ENCODE assay signal across 9 mouse cellular contexts in the genomic region with DNA sequence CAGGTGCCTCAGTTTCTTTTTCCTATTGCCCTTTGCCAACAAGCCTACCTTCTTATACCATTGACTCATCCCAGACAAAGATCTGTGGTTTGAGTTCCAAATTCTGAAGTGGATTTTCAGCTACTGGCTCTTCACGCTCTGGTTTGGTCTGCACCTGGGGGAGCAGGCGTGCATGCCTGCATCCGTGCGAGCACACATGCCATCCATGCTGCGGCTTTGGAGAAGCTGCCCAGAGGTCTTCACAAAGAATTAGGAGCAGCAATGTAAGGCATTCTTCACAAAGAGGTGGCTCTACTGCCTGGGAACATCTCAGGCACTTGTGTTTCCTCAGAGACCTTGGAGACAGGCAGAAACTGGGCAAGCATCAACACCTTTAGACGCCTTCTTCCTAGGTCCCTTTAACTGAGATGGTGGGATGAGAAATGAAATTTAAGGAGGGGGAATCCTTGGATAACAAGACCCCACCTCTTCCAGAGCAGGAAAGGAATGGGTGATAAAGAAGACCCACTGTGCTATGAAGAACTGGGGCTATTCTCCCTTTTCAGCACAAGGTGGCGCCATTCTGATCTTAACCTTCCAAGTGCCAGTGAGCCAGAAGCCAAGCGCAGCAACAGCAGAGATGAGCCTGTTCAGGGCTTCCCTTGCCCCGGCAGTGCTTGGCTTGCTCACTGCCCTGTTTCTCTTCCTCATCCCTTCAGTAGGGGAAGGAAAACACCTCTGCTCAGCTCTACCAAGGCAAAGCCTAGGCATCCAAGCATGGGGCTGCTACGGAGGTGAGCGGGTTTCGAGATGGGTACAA.
DNase-seq lines count a peak whose midpoint lies in the region; ATAC-seq and TF ChIP-seq lines count a peak whose summit lies in the region.
"Had no signal": no experiment of that assay in that cellular context is flagged by ENCODE, and none has a peak within 500 bp of the region (broad histone marks: within the 10 kb centered on the region; RNA-seq: fewer than 3 reads in every experiment).

No protein-coding gene starts in this region.

- peaks cover 5% of the 10 kb centered on the region; the same call in 1 of the 2 replicates for H3K4me1 ChIP-seq in intestine, postnatal 0 days (replicated peaks; ENCODE audit: control insufficient read depth, insufficient read depth, low read length)
- H3K4me1 ChIP-seq in intestine, embryonic 16.5 days (ENCODE audit: control insufficient read depth, insufficient read depth, low read length), result peaks cover 15% of the 10 kb centered on the region
- peaks cover 38% of the 10 kb centered on the region for H3K4me1 ChIP-seq in embryonic facial prominence, embryonic 10.5 days
- peaks cover 29% of the 10 kb centered on the region for H3K4me1 ChIP-seq in heart, embryonic 12.5 days (replicated peaks)

- no peaks in the 10 kb centered on the region for H3K9me3 ChIP-seq in intestine, postnatal 0 days (ENCODE audit: control insufficient read depth)
- no peaks in the 10 kb centered on the region for H3K9me3 ChIP-seq in intestine, embryonic 16.5 days (ENCODE audit: control insufficient read depth, low read length)
- no peaks in the 10 kb centered on the region for H3K9me3 ChIP-seq in embryonic facial prominence, embryonic 10.5 days
- H3K9me3 ChIP-seq in heart, embryonic 12.5 days (replicated peaks), result no peaks in the 10 kb centered on the region
- H3K9me3 ChIP-seq: megakaryocyte, embryonic 14.5 days had no signal

- H3K36me3 ChIP-seq in intestine, postnatal 0 days (ENCODE audit: control insufficient read depth, insufficient read depth), result peaks cover 16% of the 10 kb centered on the region; the same call in 1 of the 2 replicates
- no peaks in the 10 kb centered on the region for H3K36me3 ChIP-seq in intestine, embryonic 16.5 days (ENCODE audit: control insufficient read depth, insufficient read depth, low read length)
- H3K36me3 ChIP-seq in embryonic facial prominence, embryonic 10.5 days (replicated peaks), result peaks cover 16% of the 10 kb centered on the region
- H3K36me3 ChIP-seq in heart, embryonic 12.5 days, result peaks cover 14% of the 10 kb centered on the region; the same call in 1 of the 2 replicates

- H3K4me2 ChIP-seq in intestine, postnatal 0 days (replicated peaks; ENCODE audit: low read depth), result no peak overlapping the region
- H3K4me2 ChIP-seq in intestine, embryonic 16.5 days (ENCODE audit: low read depth, low read length), result no peak overlapping the region
- no peak overlapping the region for H3K4me2 ChIP-seq in heart, embryonic 12.5 days

- no peak overlapping the region for H3K4me3 ChIP-seq in intestine, postnatal 0 days (ENCODE audit: low read depth, low read length)
- no peak overlapping the region for H3K4me3 ChIP-seq in intestine, embryonic 16.5 days (ENCODE audit: low read length)
- H3K4me3 ChIP-seq in embryonic facial prominence, embryonic 10.5 days, result no peak overlapping the region
- no peak overlapping the region for H3K4me3 ChIP-seq in heart, embryonic 12.5 days
- no peak overlapping the region for H3K4me3 ChIP-seq in layer of hippocampus, adult 2 months
- H3K4me3 ChIP-seq: megakaryocyte, embryonic 14.5 days had no signal

- H3K27me3 ChIP-seq in intestine, postnatal 0 days (replicated peaks; ENCODE audit: control insufficient read depth, insufficient read depth, low read length), result no peaks in the 10 kb centered on the region
- H3K27me3 ChIP-seq in intestine, embryonic 16.5 days (replicated peaks; ENCODE audit: control insufficient read depth, insufficient read depth, low read length), result no peaks in the 10 kb centered on the region
- H3K27me3 ChIP-seq in embryonic facial prominence, embryonic 10.5 days (replicated peaks; ENCODE audit: low read depth, poor library complexity, severe bottlenecking), result peaks cover 3% of the 10 kb centered on the region; the same call in 1 of the 2 replicates
- no peaks in the 10 kb centered on the region for H3K27me3 ChIP-seq in heart, embryonic 12.5 days (replicated peaks)

- DNase-seq in adrenal gland, postnatal 14 days, result peak; percentile 82
- DNase-seq in embryonic facial prominence, embryonic 10.5 days (ENCODE audit: low spot score), result peak; percentile 66
- peak; percentile 76 to 77 for DNase-seq in layer of hippocampus, adult 2 months (ENCODE audit: low spot score in 2 of 2)
- peak; percentile 61 for DNase-seq in lung, postnatal 25 days (ENCODE audit: low spot score)
- DNase-seq in right cerebral cortex, adult 18-20 months, result peak; percentile 70

- peak; percentile 89 for TF ChIP-seq CTCF in intestine, postnatal 0 days (IDR thresholded peaks at IDR 0.05; ENCODE audit: low read depth)
- peak; percentile 93 for TF ChIP-seq CTCF in layer of hippocampus, adult 2 months (conservative IDR thresholded peaks at IDR 0.05)

- 65% methylated on average over 12 of the region's 12 CpGs for WGBS in intestine, postnatal 0 days
- WGBS in intestine, embryonic 16.5 days, result 64% methylated on average over 12 of the region's 12 CpGs
- WGBS in embryonic facial prominence, embryonic 10.5 days, result 64% methylated on average over 12 of the region's 12 CpGs
- WGBS in heart, embryonic 12.5 days, result 59% methylated on average over 12 of the region's 12 CpGs

- H3K9ac ChIP-seq in intestine, postnatal 0 days (ENCODE audit: low read depth, low read length), result no peak overlapping the region
- no peak overlapping the region for H3K9ac ChIP-seq in intestine, embryonic 16.5 days (ENCODE audit: low read depth, low read length)
- no peak overlapping the region for H3K9ac ChIP-seq in heart, embryonic 12.5 days

- ATAC-seq in intestine, postnatal 0 days, result no peak
- ATAC-seq in intestine, embryonic 16.5 days, result no peak
- ATAC-seq in heart, embryonic 12.5 days (ENCODE audit: insufficient number of reproducible peaks, low FRiP score), result 0 out of 2 replicates have a peak, but pooled peaks have one; percentile 9

- H3K27ac ChIP-seq in intestine, postnatal 0 days (ENCODE audit: low read depth, low read length), result no peak overlapping the region
- no peak overlapping the region for H3K27ac ChIP-seq in intestine, embryonic 16.5 days (ENCODE audit: low read length)
- no peak overlapping the region for H3K27ac ChIP-seq in embryonic facial prominence, embryonic 10.5 days (replicated peaks)
- peak overlapping the region; percentile 40; the same call in 1 of the 2 replicates for H3K27ac ChIP-seq in heart, embryonic 12.5 days (ENCODE audit: poor library complexity, severe bottlenecking)
- peak overlapping the region; percentile 82 for H3K27ac ChIP-seq in layer of hippocampus, adult 2 months

Comparison
In these comparisons a context has a peak if more than half of its experiments do, and no peak if none do; other contexts are left out.
1. H3K27ac ChIP-seq: peak in heart, embryonic 12.5 days (single experiment) and layer of hippocampus, adult 2 months (single experiment); none in intestine, postnatal 0 days (single experiment), intestine, embryonic 16.5 days (single experiment) and embryonic facial prominence, embryonic 10.5 days (single experiment).
2. Peak in every context shown above with its lines, with median percentiles within 50 percentile points of each other: DNase-seq.